Mouse (Mus musculus): ENCODE measurements at regions not wholly inside any gene's neighbourhood (a gene's known extent, or its start where the extent isn't known, plus 50 kb on each side); places are given as distances from the start of the nearest gene placed in this dataset.

- DNase-seq = no peak
Observed at GRCm38 (mm10) chr7:74877466-74877865, 322.9 kb upstream of the Slco3a1 start.

GRCm38 (mm10) chr7:74876667-74877066 is 322.1 kb upstream of the Slco3a1 start:
- no peak for DNase-seq

GRCm38 (mm10) chr7:74870250-74870649 is 315.7 kb upstream of the Slco3a1 start:
- DNase-seq = no peak

GRCm38 (mm10) chr7:74862727-74863126 is 308.1 kb upstream of the Slco3a1 start:
- peak in 1 of 2 experiments; percentile 6 for DNase-seq

GRCm38 (mm10) chr7:74844306-74844929 is 289.8 kb upstream of the Slco3a1 start:
- no peak for DNase-seq

- no peak for DNase-seq
Observed at GRCm38 (mm10) chr7:74823286-74823685, 268.7 kb upstream of the Slco3a1 start.

- no peak for DNase-seq
Observed at GRCm38 (mm10) chr7:74793241-74793640, 238.7 kb upstream of the Slco3a1 start.

GRCm38 (mm10) chr7:74788696-74789095 is 234.1 kb upstream of the Slco3a1 start:
- no peak for DNase-seq

GRCm38 (mm10) chr7:74771435-74772406 is 217.1 kb upstream of the Slco3a1 start:
- no peak for DNase-seq

- DNase-seq = peak in 1 of 2 experiments; percentile 1
Observed at GRCm38 (mm10) chr7:74766550-74766949, 212.0 kb upstream of the Slco3a1 start.

- peak; percentile 25 to 40 for DNase-seq
Observed at GRCm38 (mm10) chr7:74757469-74757868, 202.9 kb upstream of the Slco3a1 start.

- DNase-seq = no peak
Observed at GRCm38 (mm10) chr7:74747704-74748103, 193.1 kb upstream of the Slco3a1 start.

- DNase-seq = no peak
Observed at GRCm38 (mm10) chr7:74734941-74735340, 180.4 kb upstream of the Slco3a1 start.

- DNase-seq = no peak
Observed at GRCm38 (mm10) chr7:74726324-74726991, 171.9 kb upstream of the Slco3a1 start.

- DNase-seq = no peak
Observed at GRCm38 (mm10) chr7:74719321-74719720, 164.7 kb upstream of the Slco3a1 start.

GRCm38 (mm10) chr7:74709993-74710581 is 155.5 kb upstream of the Slco3a1 start:
- peak in 1 of 2 experiments; percentile 6 for DNase-seq

- no peak for DNase-seq
Observed at GRCm38 (mm10) chr7:74709006-74709405, 154.4 kb upstream of the Slco3a1 start.

- DNase-seq = no peak
Observed at GRCm38 (mm10) chr7:74703533-74703932, 149.0 kb upstream of the Slco3a1 start.

- no peak for DNase-seq
Observed at GRCm38 (mm10) chr7:74697794-74698354, 143.3 kb upstream of the Slco3a1 start.

GRCm38 (mm10) chr7:74696286-74696685 is 141.7 kb upstream of the Slco3a1 start:
- DNase-seq = no peak

GRCm38 (mm10) chr7:74693049-74693448 is 138.5 kb upstream of the Slco3a1 start:
- no peak for DNase-seq

GRCm38 (mm10) chr7:74690706-74691105 is 136.1 kb upstream of the Slco3a1 start:
- DNase-seq = no peak
